Mouse (Mus musculus): ENCODE results near the gene Cryzl2.

The Cryzl2 gene

DNA sequence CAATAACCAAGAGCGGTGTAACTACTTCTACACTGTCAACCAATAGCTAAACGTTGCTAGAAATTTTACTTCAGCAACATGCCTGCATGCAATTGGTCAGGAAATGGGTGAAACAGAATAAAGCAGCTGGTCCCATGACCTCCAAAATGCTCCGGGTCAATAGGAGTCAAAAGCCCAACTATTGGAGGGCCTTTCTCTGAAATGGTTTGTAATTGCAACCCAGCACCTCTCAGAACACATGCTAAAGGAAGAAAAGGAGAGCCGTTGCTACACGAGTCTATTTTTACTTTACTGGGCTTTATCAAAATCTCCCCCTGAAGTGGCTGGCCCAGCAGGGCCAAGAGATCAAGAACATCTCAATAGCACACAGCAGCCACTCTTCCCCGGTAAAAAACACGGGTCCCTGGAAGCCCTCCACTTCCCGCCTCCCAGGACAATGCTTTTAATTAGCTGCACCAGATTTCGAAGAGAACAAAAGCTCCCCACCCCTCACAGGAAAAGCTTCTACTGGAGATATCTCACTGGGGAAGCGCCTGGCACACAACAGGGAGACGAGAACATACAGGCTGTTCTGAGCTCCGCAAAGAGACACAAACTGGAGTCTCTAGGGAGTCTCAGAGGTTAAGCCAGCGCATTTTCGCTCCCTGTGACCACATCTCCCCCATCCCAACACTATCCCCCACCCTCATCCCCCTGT lies 15.2 kb upstream of the Cryzl2 start:
- DNase-seq (ENCODE audit: low read depth) = no peak

DNA sequence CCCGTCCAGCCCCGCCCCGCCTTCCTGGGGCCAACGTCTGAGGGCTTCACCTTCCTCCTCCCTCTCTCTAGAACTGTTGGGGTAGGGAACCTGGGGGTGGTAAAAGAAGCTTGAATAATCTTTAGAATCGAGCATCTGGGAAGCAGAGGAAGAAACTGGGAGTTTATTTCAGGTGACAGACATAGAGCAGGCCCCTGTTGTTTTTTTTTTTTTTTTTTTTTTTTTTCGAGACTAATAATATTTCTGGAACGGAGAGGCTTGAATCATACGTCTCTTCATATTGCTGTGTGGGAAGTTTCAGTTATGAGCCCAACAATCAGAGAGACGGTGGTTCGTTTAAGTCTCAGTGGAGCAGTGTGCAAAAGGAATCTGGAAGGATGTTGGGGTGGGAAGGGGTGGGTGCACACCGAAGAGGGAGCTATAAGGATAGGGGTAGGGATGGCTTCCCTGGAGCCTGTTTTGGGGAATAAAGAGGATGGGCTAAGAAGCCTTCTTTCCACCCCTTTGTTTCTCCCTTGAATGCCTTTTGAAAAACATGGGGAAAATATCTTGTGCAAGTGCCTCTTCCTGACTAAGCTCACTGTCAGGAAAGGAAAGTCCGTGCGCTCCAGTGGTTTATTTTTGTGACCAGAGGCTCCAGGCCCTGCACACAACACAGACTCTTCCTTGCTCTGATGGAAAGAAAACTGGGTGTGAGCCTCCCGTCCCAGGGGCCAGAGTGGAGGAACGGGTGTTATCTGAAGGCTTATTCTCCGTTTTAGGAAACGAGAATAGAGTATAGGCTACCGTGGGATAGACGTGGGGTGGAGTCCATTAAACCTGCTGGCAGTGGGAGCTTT lies 14.4 kb upstream of the Cryzl2 start:
- no peak for DNase-seq (ENCODE audit: low read depth)

DNA sequence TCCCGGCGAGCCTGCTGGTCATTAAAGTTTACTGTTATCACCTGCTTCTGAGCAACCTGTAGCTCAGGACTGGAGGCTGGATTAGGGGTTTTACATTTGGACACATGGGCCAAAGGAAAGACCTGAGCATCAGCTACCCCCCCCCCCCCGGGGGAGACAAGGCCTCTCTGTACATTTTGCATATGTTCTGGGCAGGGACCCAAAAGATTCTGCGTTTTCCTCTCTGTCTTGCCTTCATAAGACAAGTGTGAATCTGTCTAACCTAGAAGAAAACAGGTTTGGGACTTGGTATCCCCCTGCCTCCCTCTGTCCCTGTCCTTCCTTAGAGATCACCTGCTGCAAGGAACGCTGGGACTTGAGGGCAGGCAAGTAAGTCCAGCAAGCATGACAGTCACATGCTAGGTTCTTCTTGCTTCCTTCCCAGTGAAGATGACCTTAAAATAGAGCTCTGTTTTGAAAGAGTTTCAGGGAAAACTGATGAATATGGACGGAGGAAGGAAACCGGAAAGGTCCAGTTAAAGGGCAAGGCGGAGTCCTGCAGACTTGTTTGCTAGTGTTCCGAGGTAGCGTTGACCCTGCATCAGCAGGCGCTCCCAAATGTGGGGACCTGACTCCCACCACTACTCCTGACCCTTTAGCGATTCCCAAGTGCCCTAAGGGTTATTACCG lies 13.6 kb upstream of the Cryzl2 start:
- no peak for DNase-seq (ENCODE audit: low read depth)

DNA sequence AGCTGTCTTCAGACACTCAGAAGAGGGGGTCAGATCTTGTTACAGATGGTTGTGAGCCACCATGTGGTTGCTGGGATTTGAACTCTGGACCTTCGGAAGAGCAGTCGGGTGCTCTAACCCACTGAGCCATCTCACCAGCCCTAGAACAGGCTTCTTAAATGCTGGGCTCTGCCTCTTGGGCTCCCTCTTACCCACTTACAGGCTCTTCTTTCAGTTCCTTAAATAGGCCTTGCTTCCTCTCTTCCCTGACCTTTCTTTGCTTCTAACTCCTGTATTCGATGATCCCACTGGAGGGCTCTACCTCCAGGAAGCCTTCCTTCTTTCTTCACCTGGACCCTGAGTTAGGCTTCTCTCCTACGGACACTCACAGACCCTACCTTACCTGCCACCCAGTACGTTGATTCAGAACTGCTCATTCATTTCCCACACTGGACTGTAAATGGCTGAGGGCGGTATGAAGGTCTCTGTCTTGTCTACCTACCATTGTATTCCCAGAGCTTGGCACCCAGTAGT lies 12.9 kb upstream of the Cryzl2 start:
- DNase-seq (ENCODE audit: low read depth) = no peak

DNA sequence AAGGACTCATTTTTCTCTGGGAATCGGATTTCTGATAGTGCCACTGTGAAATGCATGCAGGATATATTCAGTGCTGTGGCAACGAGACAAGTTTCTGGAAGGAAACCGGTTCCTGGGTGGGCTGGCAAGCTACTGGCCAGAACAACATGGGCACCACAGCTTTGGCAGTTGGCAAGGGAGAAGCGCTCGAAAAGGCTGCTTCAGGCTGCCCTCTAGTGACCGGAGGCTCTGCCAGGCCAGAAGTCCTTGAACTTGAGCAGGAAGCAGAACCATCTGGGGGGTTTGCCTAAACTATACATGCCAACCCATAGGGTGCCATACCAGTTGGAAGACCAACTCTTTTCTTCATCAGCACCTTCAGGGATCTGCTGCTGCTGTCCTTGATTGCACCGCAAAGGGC lies 12.1 kb upstream of the Cryzl2 start:
- peak; percentile 49 for DNase-seq (ENCODE audit: low read depth)

DNA sequence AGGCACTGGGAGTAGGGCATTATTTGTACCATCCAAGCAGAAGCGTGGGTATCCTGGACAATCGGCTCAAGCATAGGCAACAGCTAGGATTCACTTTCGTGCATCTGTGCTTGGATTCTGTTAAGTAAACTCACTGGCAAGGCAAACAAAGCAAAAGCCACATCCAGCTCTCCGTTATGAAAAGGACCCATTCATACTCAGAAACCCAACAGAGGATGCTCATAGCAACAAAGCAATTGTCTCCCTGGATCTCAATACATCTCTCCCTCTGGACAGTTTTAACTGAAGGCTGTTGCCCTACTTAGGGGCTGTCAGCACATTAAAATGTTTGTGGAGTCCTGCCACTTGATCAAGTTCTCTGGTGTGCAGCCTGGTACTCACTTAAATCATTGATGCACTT lies 11.2 kb upstream of the Cryzl2 start:
- DNase-seq (ENCODE audit: low read depth) = no peak

DNA sequence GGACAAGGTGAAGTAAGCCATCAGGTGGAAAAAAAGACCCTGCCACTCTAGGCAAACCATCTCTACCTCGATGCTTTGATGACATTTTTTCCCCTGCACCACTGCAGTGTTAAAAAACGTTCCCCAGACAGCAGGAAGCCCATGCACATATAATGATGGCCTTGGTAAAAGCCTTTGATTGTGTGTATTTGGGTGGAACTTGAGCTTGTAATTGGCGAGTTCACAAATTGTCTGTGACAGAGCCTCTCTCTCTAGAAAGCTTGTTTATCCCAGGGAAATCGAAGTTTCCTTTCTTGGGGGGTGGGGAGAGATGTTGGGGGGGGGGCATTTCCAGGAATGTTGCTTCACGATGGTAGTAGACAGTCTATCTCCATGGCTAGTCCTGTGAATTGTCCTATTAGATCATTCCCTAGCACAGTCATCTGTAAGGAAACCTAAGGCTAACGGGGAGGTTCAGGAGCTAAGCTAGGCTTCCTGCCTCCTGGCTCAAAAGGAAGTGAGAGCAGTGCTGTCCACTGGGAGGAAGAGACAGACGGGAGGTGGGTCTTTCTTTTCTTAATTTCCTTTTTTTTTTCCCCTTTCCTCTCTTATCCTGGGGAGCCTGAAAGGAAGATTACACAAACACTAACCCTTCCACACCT lies 10.1 kb upstream of the Cryzl2 start:
- no peak for DNase-seq (ENCODE audit: low read depth)

DNA sequence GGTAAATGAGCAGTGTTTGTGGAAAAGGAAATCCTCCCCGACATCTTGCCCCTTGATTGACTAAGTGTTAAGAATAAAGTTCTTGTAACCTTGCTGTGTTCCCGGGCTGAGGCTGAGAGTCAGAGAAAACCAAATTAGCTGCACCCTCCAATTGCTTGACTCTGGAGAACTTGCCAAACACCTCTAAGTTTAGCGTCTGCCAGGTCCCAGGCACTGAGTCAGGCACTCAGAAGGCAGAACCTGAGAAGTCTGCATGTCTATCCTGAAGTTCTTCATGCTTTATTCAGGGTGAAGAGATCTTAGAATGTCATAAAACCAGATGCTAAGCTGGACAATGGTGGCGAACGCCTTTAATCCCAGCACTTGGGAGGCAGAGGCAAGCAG lies 9.6 kb upstream of the Cryzl2 start:
- no peak for DNase-seq (ENCODE audit: low read depth)

DNA sequence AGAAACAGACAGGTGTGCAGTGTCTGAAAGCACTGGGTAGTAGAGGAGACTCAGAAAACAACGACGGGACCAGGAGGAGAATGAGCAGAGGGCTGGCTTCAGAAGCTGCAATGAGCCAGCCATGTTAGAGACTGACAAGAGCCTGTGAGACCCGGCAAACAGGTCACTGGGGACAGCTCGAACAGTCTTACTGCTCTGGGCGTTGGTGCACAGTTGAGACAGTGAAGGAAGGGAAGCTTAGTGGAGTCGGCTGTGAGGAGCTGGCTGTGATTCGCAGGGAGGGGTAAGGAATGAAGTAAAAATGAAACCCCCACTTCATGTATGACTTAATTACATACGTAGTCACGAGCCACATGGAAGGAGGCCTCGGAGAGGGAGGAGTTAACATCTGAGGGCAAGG lies 8.8 kb upstream of the Cryzl2 start:
- no peak for DNase-seq (ENCODE audit: low read depth)

DNA sequence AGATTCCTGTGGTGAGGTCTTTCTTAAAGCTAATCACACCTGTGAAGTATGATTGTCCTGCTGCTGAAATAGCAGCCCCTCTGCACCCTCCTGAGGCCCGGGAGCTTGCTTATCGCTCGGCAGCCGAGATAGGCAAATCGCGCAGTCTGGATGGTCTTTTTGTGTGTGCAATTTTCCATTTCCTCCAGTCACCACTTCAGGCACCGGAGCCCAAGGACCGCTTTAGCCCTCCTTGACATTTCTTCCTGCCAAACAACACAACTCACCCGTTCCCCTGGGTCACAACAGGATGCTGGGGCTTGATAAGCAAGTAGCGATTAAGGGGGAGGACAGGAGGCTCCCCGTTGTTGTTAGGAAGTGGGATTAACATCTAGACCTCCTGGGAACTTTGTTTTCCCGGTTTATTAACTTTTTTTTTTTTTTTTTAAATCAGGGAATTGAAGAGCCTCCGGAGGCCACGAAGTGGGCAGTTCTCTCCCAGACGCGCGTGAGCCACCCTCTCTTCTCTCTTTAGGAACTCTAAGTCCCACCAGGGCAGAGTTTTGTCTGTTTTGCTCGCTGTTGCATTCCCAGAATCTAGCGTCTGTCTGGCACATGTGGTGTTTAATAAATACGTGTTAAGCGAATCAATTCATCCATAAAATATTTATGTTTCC lies 8.3 kb upstream of the Cryzl2 start:
- no peak for DNase-seq (ENCODE audit: low read depth)

DNA sequence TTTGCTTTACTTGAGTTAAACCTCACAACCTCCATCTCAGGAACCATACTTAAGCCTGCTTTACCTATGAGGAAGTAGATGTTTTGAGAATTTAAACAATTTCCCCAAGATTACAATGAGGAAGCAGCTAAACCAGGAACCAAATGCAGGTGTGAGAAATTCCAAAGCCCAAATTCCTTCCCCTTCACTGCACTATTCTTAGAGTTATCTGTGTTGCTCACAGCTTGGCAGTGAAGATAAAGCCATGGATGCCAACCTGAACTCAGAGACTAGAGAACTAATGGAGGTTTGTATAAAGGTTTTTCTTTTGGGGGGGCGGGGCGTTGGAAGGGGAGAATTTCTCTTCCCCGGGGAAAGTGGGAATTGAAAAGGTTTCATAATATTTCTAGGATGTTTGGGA lies 6.1 kb upstream of the Cryzl2 start:
- no peak for DNase-seq (ENCODE audit: low read depth)

DNA sequence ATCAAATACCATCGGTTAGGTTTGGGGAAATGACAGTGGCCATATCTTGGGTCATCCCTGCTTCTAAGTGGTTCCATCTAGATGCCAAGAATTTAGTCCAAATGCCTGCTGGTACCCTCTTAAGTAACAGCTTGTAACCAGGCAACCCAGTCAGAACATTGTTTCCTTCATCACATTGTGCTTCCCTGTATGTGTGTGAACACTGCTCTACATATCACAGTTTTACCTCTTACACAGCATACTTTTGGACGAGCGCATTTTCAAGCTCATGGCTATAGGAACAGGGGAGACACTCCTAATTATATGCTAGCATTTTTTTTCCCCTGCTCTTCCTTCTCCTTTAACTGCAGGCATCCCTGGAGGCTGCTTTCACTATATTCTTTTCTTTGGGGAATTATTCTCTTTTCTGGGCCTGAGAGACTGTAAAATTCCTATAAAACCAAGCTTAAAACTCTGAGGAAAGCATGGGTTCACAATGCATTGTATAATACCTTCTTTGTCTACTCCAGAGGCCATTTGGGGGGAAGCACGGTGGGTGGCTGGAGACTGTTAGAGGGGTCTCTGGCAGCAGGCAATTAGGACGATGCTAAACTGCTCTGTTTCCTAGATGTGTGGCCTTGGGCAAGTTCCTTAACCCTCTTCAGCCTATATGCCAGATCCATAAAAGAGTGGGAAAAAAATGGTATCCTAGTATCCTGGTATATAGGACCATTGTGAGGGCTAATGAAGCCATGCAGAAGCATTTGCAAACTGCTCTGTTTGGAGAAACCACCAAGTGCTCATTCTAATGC lies 5.4 kb upstream of the Cryzl2 start:
- no peak for DNase-seq (ENCODE audit: low read depth)

DNA sequence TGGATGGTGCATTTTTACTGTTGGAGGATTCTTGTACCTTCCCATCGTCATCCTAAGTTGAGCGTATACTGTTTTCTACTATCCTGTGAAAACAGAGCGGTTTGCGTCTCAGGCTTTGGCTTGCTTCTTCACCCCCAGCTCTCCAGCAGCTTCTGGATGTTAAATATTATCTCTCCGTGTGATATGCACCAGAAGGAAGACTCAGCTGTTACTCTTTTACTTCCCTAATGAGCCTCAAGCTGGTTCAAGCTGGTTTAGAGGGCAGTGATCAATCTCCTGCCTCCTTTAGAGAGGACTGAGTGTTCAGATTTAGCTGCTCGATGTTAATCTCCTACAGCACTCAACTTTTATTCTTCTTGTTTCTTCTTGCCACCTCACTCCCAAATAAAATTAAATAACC lies 3.5 kb upstream of the Cryzl2 start:
- no peak for DNase-seq (ENCODE audit: low read depth)

DNA sequence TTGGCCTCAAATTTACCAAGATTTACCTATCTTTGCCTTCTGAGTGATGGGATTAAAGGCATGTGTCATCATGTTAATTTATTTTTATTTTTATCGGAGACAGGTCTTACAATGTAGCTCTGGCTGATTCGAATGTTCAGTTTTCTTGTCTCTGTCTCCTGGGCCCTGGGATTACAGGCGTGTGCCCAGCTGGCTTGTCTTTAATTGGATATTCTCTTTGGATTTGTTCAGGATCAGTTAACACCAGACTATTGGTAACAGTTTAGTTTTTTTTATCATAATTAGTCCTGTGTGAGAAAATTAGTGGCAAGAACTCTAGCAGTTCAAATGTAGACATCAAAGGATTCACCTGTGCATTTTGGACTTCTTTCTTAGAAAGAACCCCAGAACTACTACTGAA lies 588 bp upstream of the Cryzl2 start:
- DNase-seq (ENCODE audit: low read depth) = no peak

DNA sequence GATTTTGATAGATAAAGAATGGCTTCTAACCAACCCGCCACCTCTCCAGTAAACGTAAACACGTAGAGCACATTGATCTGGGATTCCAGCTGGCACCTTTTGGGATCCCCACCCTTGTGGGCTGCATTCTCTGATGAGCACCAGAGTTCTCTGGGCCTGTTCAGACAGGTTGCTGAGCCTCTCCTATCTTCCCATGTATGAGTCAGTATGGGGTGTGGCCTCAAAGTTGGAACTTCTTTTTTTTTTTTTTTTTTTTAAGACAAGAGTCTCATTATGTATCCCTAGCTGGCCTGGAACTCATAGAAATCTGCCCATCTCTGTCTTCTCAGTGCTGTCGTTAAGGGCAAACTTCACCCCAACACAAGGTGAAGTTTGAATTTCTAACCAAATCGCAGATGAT lies 1.5 kb downstream of the Cryzl2 start:
- DNase-seq (ENCODE audit: low read depth) = no peak

DNA sequence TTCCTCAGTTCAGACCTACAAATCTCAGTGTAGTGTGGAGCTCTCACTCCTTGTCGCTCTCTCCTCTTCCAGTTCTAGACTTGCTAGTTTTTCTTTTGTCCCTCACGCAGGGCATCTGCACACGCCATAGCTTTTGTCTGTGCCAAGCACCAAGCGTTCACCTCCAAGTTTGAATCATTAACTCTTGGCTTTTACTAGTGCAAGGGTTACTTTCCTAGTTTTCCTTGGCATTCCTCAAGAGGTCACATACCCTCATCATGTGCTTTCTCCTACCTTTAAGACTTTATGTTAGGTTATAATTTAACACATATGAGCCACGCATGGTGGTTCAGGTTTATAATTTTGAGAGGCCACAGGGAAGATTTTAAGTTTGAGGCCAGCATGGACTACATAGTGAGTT lies 2.9 kb downstream of the Cryzl2 start:
- no peak for DNase-seq (ENCODE audit: low read depth)

DNA sequence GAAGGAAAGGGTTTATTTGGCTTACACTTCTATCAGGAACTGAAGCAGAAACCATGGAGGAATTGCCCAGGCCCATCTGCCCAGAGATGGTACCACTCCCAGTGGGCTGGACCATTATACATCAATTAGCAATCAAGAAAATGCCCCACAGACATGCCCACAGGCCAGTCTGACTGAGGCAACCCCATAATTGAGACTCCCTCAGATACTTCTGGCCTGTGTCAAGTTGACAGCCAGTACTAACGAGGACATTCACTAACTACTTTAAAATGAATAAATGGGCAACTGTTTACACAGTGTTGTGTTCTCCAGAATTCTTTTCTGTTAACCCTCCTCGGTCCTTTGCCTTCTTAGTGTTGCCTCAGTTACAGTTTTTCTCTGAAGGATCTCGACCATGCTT lies 4.0 kb downstream of the Cryzl2 start:
- no peak for DNase-seq (ENCODE audit: low read depth)

DNA sequence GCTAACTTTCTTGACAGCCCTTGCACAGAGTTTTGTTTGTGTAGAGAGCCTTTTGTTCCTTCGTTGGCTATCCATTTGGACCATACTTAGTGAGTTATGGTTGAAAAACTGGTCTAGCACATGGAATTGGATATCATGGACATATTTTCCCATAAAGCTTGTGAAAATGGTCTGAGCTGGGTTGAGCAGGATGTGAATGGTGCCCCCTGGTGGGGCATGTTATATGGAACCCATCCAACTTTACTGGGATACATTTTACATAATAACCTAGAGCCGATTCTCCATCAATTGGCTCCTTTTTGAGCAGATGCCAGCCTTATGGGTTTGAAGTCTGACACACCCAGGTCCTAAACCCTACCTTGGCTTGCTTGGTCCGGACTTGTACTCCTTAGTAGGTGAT lies 6.8 kb downstream of the Cryzl2 start:
- DNase-seq (ENCODE audit: low read depth) = no peak

DNA sequence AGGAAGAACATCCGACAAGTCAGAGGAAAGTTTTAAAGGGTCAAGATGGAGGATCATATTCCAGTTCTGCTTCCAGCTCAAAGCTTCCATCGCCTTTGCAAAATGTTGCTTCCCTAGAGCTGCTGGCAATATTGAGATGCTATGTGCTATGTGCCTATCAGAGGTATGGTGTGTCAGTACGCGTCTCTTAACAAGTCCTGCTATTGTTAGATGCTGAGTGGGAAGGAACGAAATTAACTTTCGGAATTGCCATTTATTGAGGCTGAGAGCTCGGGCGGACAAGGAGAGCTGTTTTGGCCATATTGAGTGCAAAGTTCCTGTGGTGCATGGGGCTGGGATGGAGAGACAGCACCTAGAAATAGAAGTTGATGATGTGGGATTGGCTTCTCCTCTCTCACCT lies 9.5 kb downstream of the Cryzl2 start:
- DNase-seq (ENCODE audit: low read depth) = no peak

DNA sequence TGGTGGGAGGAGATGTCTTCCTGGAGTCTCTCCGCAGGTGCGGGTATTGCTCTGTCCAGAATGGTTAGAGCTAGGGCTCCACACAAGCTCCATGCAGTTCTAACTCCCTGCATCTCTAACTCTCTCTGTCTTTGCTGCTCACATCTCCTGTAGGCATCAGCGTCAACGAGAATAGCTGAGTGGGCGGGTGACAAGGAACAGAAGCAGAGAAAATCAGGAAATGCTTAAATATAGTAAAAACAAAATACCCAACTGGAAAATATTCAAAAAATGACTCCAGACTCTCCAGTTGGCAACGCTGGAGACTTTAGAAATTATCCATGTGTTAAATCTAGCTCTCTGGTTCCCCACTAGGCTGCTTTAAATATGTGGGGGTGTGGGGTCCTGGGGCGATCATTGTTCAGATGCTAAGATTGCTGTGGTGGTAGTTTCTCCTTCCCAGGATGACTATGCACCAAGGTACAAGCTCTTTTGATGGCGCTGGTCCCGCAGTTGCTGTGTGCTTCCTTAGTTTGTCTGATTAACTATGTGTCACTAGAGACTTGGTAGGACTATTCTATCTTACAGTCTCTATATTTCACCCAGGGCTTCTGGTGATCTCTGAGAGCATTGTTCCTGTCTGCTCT lies 12.5 kb downstream of the Cryzl2 start:
- DNase-seq (ENCODE audit: low read depth) = no peak

DNA sequence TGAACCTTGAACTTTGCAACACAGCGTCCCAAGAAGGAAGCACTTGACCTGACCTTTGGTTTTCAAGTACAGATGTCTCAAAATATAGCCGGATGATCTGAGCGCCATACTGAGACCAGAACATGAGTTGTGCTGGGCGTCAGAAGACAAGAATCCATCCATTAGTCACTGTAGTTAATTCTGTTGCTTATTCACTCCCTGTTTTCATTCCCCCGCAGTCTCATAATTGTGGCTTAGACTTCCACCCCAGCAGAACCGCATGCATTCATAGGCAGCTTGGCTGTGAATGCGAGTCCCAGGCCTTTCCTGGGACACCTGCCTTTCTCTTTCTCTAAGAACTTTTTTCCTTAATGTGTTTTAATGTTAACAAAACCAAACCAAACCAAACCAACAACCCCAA lies 14.3 kb downstream of the Cryzl2 start:
- DNase-seq (ENCODE audit: low read depth) = no peak

Measured in fibroblast of lung, adult 2 months (primary cell).